Mouse (Mus musculus): ENCODE measurements around the gene Gm9803.

- no peak for TF ChIP-seq CTCF (IDR thresholded peaks at IDR 0.05; ENCODE audit: extremely low read depth, insufficient read depth, low read length)
- no peak for TF ChIP-seq POLR2A (IDR thresholded peaks at IDR 0.05; ENCODE audit: extremely low read depth, insufficient read depth, low read length)
Observed at GRCm38 (mm10) chr10:43482021-43482420, 41.9 kb upstream of the Gm9803 start.

Measured in cortical plate, adult 2 months (tissue).